Mouse (Mus musculus): ENCODE measurements around the gene 1700012P22Rik. TPM values are rescaled to one million over a fixed set of nuclear protein-coding genes. Genes with fewer than 3 reads are reported as not detected.
A peak's percentile ranks its signal among the peaks of the same experiment; 100 is the strongest.

1700012P22Rik gene
- polyA plus RNA-seq, 1 experiment from 2014 or later, result not detected

- Histone ChIP-seq H3K36me3 (no peaks in the 10 kb centered on the region), H3K9me3 (peaks cover 7% of the 10 kb centered on the region; the same call in 1 of the 2 replicates), H3K4me2 (no peak within 1 kb of the TSS), H3K4me1 (replicated peaks) (0 out of 2 replicates have a peak, but pooled peaks cover 5% of the 10 kb centered on the region), H3K4me3 (no peak within 1 kb of the TSS), H3K27me3 (no peaks in the 10 kb centered on the region), H3K9ac (no peak within 1 kb of the TSS), H3K27ac (no peak within 1 kb of the TSS)
- 83% methylated on average over 9 of the region's 9 CpGs for WGBS
- ATAC-seq (ENCODE audit: low FRiP score), result no peak
Measured at GRCm38 (mm10) chr4:144408290-144408689, 30.3 kb downstream of the 1700012P22Rik start, which contains the start of gene Pramef12. Gene Pramef12, minus strand, starts transcription at chr4:144408464.

GRCm38 (mm10) chr4:144406261-144406660 is 32.3 kb downstream of the 1700012P22Rik start:
- Histone ChIP-seq H3K4me1 (replicated peaks) (0 out of 2 replicates have a peak, but pooled peaks cover 5% of the 10 kb centered on the region), H3K4me3 (no peak overlapping the region), H3K36me3 (no peaks in the 10 kb centered on the region), H3K4me2 (no peak overlapping the region), H3K27ac (no peak overlapping the region), H3K9me3 (peaks cover 5% of the 10 kb centered on the region; the same call in 1 of the 2 replicates), H3K9ac (no peak overlapping the region), H3K27me3 (no peaks in the 10 kb centered on the region)
- 53% methylated on average over 3 of the region's 3 CpGs for WGBS
- no peak for ATAC-seq (ENCODE audit: low FRiP score)

- Histone ChIP-seq H3K36me3 (no peaks in the 10 kb centered on the region), H3K9me3 (peaks cover 5% of the 10 kb centered on the region; the same call in 1 of the 2 replicates), H3K4me2 (peak overlapping the region; percentile 40), H3K4me3 (no peak overlapping the region), H3K27me3 (no peaks in the 10 kb centered on the region), H3K4me1 (replicated peaks) (0 out of 2 replicates have a peak, but pooled peaks cover 5% of the 10 kb centered on the region), H3K27ac (no peak overlapping the region), H3K9ac (no peak overlapping the region)
- WGBS, result 10% methylated on average over 17 of the region's 17 CpGs
- no peak for ATAC-seq (ENCODE audit: low FRiP score)
Measured at GRCm38 (mm10) chr4:144404456-144405086, 34.0 kb downstream of the 1700012P22Rik start.

GRCm38 (mm10) chr4:144402712-144403111 is 35.9 kb downstream of the 1700012P22Rik start:
- ATAC-seq (ENCODE audit: low FRiP score), result no peak
- WGBS, result 89% methylated on average over 4 of the region's 4 CpGs

GRCm38 (mm10) chr4:144396316-144396715 is 42.3 kb downstream of the 1700012P22Rik start:
- Histone ChIP-seq H3K9me3 (0 out of 2 replicates have a peak, but pooled peaks cover 18% of the 10 kb centered on the region), H3K27me3 (no peaks in the 10 kb centered on the region), H3K4me2 (no peak overlapping the region), H3K4me3 (no peak overlapping the region), H3K4me1 (replicated peaks) (no peaks in the 10 kb centered on the region), H3K36me3 (no peaks in the 10 kb centered on the region), H3K9ac (no peak overlapping the region), H3K27ac (no peak overlapping the region)
- ATAC-seq (ENCODE audit: low FRiP score), result no peak
- WGBS, result 43% methylated on average over 3 of the region's 3 CpGs

More at GRCm38 (mm10) chr4:144402712-144403111, 35.9 kb downstream of the 1700012P22Rik start:
- no peaks in the 10 kb centered on the region for H3K27me3 ChIP-seq
- no peaks in the 10 kb centered on the region for H3K36me3 ChIP-seq
- H3K27ac ChIP-seq, result no peak overlapping the region
- no peak overlapping the region for H3K4me2 ChIP-seq
- peaks cover 5% of the 10 kb centered on the region; the same call in 1 of the 2 replicates for H3K9me3 ChIP-seq
- no peak overlapping the region for H3K4me3 ChIP-seq
- H3K9ac ChIP-seq, result no peak overlapping the region
- 0 out of 2 replicates have a peak, but pooled peaks cover 5% of the 10 kb centered on the region for H3K4me1 ChIP-seq (replicated peaks)

- Histone ChIP-seq H3K4me2 (no peak within 1 kb of the TSS), H3K4me3 (no peak within 1 kb of the TSS), H3K36me3 (no peaks in the 10 kb centered on the region), H3K27ac (no peak within 1 kb of the TSS), H3K9ac (no peak within 1 kb of the TSS), H3K9me3 (peaks cover 34% of the 10 kb centered on the region), H3K4me1 (replicated peaks) (no peaks in the 10 kb centered on the region), H3K27me3 (no peaks in the 10 kb centered on the region)
- 65% methylated on average over 2 of the region's 2 CpGs for WGBS
- ATAC-seq (ENCODE audit: low FRiP score), result no peak
Measured at GRCm38 (mm10) chr4:144377911-144378310, 60.7 kb downstream of the 1700012P22Rik start, which contains the start of gene Pramef20. Gene Pramef20, minus strand, starts transcription at chr4:144377933.

Other genes starting within 250 kb of the 1700012P22Rik start
- not detected in 2 replicates for gene Oog2, start 248.1 kb downstream of the 1700012P22Rik start, polyA plus RNA-seq (2015; fragmentation: Nextera tagmentation; extraction: Ambion mirVana)
- not detected in 2 replicates for gene C87977, start 225.5 kb downstream of the 1700012P22Rik start, polyA plus RNA-seq (2015; fragmentation: Nextera tagmentation; extraction: Ambion mirVana)
- not detected in 2 replicates for gene Pramel5, start 158.3 kb downstream of the 1700012P22Rik start, polyA plus RNA-seq (2015; fragmentation: Nextera tagmentation; extraction: Ambion mirVana)
- gene Gm13128, start 108.5 kb downstream of the 1700012P22Rik start, polyA plus RNA-seq (2015; fragmentation: Nextera tagmentation; extraction: Ambion mirVana), result not detected in 2 replicates
- not detected in 2 replicates for gene Gm13119, start 80.8 kb downstream of the 1700012P22Rik start, polyA plus RNA-seq (2015; fragmentation: Nextera tagmentation; extraction: Ambion mirVana)
- gene Pramef20, start 60.8 kb downstream of the 1700012P22Rik start, polyA plus RNA-seq (2015; fragmentation: Nextera tagmentation; extraction: Ambion mirVana), result not detected in 2 replicates
- gene Pramef12, start 30.3 kb downstream of the 1700012P22Rik start, polyA plus RNA-seq (2015; fragmentation: Nextera tagmentation; extraction: Ambion mirVana), result not detected in 2 replicates
- not detected in 2 replicates for gene Gm9944, start 14.5 kb upstream of the 1700012P22Rik start, polyA plus RNA-seq (2015; fragmentation: Nextera tagmentation; extraction: Ambion mirVana)
- gene Aadacl3, start 25.0 kb upstream of the 1700012P22Rik start, polyA plus RNA-seq (2015; fragmentation: Nextera tagmentation; extraction: Ambion mirVana), result not detected in 2 replicates
- not detected in 2 replicates for gene 9430007A20Rik, start 81.0 kb upstream of the 1700012P22Rik start, polyA plus RNA-seq (2015; fragmentation: Nextera tagmentation; extraction: Ambion mirVana)
- not detected in 2 replicates for gene Gm13124, start 126.4 kb upstream of the 1700012P22Rik start, polyA plus RNA-seq (2015; fragmentation: Nextera tagmentation; extraction: Ambion mirVana)
- not detected in 2 replicates for gene Aadacl4, start 174.9 kb upstream of the 1700012P22Rik start, polyA plus RNA-seq (2015; fragmentation: Nextera tagmentation; extraction: Ambion mirVana)
- not detected in 2 replicates for gene Gm436, start 247.6 kb upstream of the 1700012P22Rik start, polyA plus RNA-seq (2015; fragmentation: Nextera tagmentation; extraction: Ambion mirVana)

All from hindbrain, embryonic 13.5 days (tissue).